Mouse (Mus musculus): ENCODE measurements at regions not wholly inside any gene's neighbourhood (a gene's known extent, or its start where the extent isn't known, plus 50 kb on each side); places are given as distances from the start of the nearest gene placed in this dataset.

GRCm38 (mm10) chr5:77594719-77595118 lies 186.9 kb upstream of the Igfbp7 start:
- H3K27me3 ChIP-seq = no peaks in the 10 kb centered on the region
- no peaks in the 10 kb centered on the region for H3K9me3 ChIP-seq (replicated peaks)
- WGBS (ENCODE audit: insufficient replicate concordance) = 68% methylated on average over 4 of the region's 4 CpGs
- H3K27ac ChIP-seq (replicated peaks) = no peak overlapping the region
- no peak for ATAC-seq (ENCODE audit: insufficient read depth)
- H3K4me2 ChIP-seq = no peak overlapping the region
- H3K36me3 ChIP-seq (replicated peaks) = no peaks in the 10 kb centered on the region
- no peak overlapping the region for H3K4me3 ChIP-seq (replicated peaks)
- no peak overlapping the region for H3K9ac ChIP-seq
- H3K4me1 ChIP-seq (replicated peaks) = no peaks in the 10 kb centered on the region

- no peak overlapping the region for H3K4me3 ChIP-seq (replicated peaks)
- ATAC-seq (ENCODE audit: insufficient read depth) = no peak
- H3K4me1 ChIP-seq (replicated peaks) = no peaks in the 10 kb centered on the region
- no peaks in the 10 kb centered on the region for H3K27me3 ChIP-seq
- no peak overlapping the region for H3K4me2 ChIP-seq
- 51% methylated on average over 3 of the region's 3 CpGs for WGBS (ENCODE audit: insufficient replicate concordance)
- no peak overlapping the region for H3K27ac ChIP-seq (replicated peaks)
- no peaks in the 10 kb centered on the region for H3K9me3 ChIP-seq (replicated peaks)
- no peak overlapping the region for H3K9ac ChIP-seq
- H3K36me3 ChIP-seq (replicated peaks) = no peaks in the 10 kb centered on the region
Observed at GRCm38 (mm10) chr5:77589252-77589651, 181.4 kb upstream of the Igfbp7 start.

GRCm38 (mm10) chr5:77581702-77582101 lies 173.9 kb upstream of the Igfbp7 start:
- no peak for ATAC-seq (ENCODE audit: insufficient read depth)
- 58% methylated on average over 6 of the region's 6 CpGs for WGBS (ENCODE audit: insufficient replicate concordance)
- H3K27ac ChIP-seq (replicated peaks) = no peak overlapping the region
- no peaks in the 10 kb centered on the region for H3K9me3 ChIP-seq (replicated peaks)
- H3K36me3 ChIP-seq (replicated peaks) = no peaks in the 10 kb centered on the region
- no peak overlapping the region for H3K9ac ChIP-seq
- no peak overlapping the region for H3K4me3 ChIP-seq (replicated peaks)
- no peak overlapping the region for H3K4me2 ChIP-seq
- no peaks in the 10 kb centered on the region for H3K4me1 ChIP-seq (replicated peaks)
- H3K27me3 ChIP-seq = no peaks in the 10 kb centered on the region

- no peaks in the 10 kb centered on the region for H3K9me3 ChIP-seq (replicated peaks)
- no peak overlapping the region for H3K27ac ChIP-seq (replicated peaks)
- no peaks in the 10 kb centered on the region for H3K4me1 ChIP-seq (replicated peaks)
- no peak overlapping the region for H3K4me2 ChIP-seq
- no peak overlapping the region for H3K4me3 ChIP-seq (replicated peaks)
- no peaks in the 10 kb centered on the region for H3K27me3 ChIP-seq
- H3K36me3 ChIP-seq (replicated peaks) = no peaks in the 10 kb centered on the region
- no peak overlapping the region for H3K9ac ChIP-seq
- no peak for ATAC-seq (ENCODE audit: insufficient read depth)
- 39% methylated on average over 6 of the region's 6 CpGs for WGBS (ENCODE audit: insufficient replicate concordance)
Observed at GRCm38 (mm10) chr5:77581106-77581638, 173.3 kb upstream of the Igfbp7 start.

GRCm38 (mm10) chr5:77579826-77580745 lies 172.2 kb upstream of the Igfbp7 start:
- WGBS (ENCODE audit: insufficient replicate concordance) = 48% methylated on average over 20 of the region's 20 CpGs

GRCm38 (mm10) chr5:77576881-77577280 lies 169.0 kb upstream of the Igfbp7 start:
- no peak overlapping the region for H3K4me2 ChIP-seq
- no peaks in the 10 kb centered on the region for H3K4me1 ChIP-seq (replicated peaks)
- H3K27me3 ChIP-seq = no peaks in the 10 kb centered on the region
- no peaks in the 10 kb centered on the region for H3K36me3 ChIP-seq (replicated peaks)
- no peak for ATAC-seq (ENCODE audit: insufficient read depth)
- 51% methylated on average over 5 of the region's 5 CpGs for WGBS (ENCODE audit: insufficient replicate concordance)
- no peak overlapping the region for H3K4me3 ChIP-seq (replicated peaks)
- H3K9me3 ChIP-seq (replicated peaks) = no peaks in the 10 kb centered on the region
- no peak overlapping the region for H3K9ac ChIP-seq
- no peak overlapping the region for H3K27ac ChIP-seq (replicated peaks)

More at GRCm38 (mm10) chr5:77579826-77580745, 172.2 kb upstream of the Igfbp7 start:
- no peaks in the 10 kb centered on the region for H3K27me3 ChIP-seq
- H3K4me1 ChIP-seq (replicated peaks) = no peaks in the 10 kb centered on the region
- no peaks in the 10 kb centered on the region for H3K36me3 ChIP-seq (replicated peaks)
- H3K9ac ChIP-seq = no peak overlapping the region
- H3K4me2 ChIP-seq = no peak overlapping the region
- no peak overlapping the region for H3K27ac ChIP-seq (replicated peaks)
- H3K4me3 ChIP-seq (replicated peaks) = no peak overlapping the region
- no peak for ATAC-seq (ENCODE audit: insufficient read depth)
- no peaks in the 10 kb centered on the region for H3K9me3 ChIP-seq (replicated peaks)

- no peak overlapping the region for H3K9ac ChIP-seq
- ATAC-seq (ENCODE audit: insufficient read depth) = no peak
- no peak overlapping the region for H3K27ac ChIP-seq (replicated peaks)
- 73% methylated on average over 8 of the region's 8 CpGs for WGBS (ENCODE audit: insufficient replicate concordance)
- no peaks in the 10 kb centered on the region for H3K36me3 ChIP-seq (replicated peaks)
- H3K4me2 ChIP-seq = no peak overlapping the region
- H3K4me3 ChIP-seq (replicated peaks) = no peak overlapping the region
- H3K4me1 ChIP-seq (replicated peaks) = no peaks in the 10 kb centered on the region
- H3K9me3 ChIP-seq (replicated peaks) = no peaks in the 10 kb centered on the region
- H3K27me3 ChIP-seq = no peaks in the 10 kb centered on the region
Observed at GRCm38 (mm10) chr5:77575780-77576179, 167.9 kb upstream of the Igfbp7 start.

GRCm38 (mm10) chr5:77570364-77570763 lies 162.5 kb upstream of the Igfbp7 start:
- 64% methylated on average over 9 of the region's 9 CpGs for WGBS (ENCODE audit: insufficient replicate concordance)
- H3K4me3 ChIP-seq (replicated peaks) = no peak overlapping the region
- no peaks in the 10 kb centered on the region for H3K9me3 ChIP-seq (replicated peaks)
- no peak overlapping the region for H3K9ac ChIP-seq
- no peak overlapping the region for H3K4me2 ChIP-seq
- no peaks in the 10 kb centered on the region for H3K27me3 ChIP-seq
- H3K27ac ChIP-seq (replicated peaks) = no peak overlapping the region
- ATAC-seq (ENCODE audit: insufficient read depth) = no peak
- H3K36me3 ChIP-seq (replicated peaks) = no peaks in the 10 kb centered on the region
- H3K4me1 ChIP-seq (replicated peaks) = no peaks in the 10 kb centered on the region

GRCm38 (mm10) chr5:77568121-77568520 lies 160.3 kb upstream of the Igfbp7 start:
- H3K9me3 ChIP-seq (replicated peaks) = no peaks in the 10 kb centered on the region
- H3K4me1 ChIP-seq (replicated peaks) = no peaks in the 10 kb centered on the region
- no peak overlapping the region for H3K27ac ChIP-seq (replicated peaks)
- no peaks in the 10 kb centered on the region for H3K27me3 ChIP-seq
- H3K4me2 ChIP-seq = no peak overlapping the region
- H3K9ac ChIP-seq = no peak overlapping the region
- whole genome bisulfite sequencing (ENCODE audit: insufficient replicate concordance) = 47% methylated on average over 5 of the region's 5 CpGs
- ATAC-seq (ENCODE audit: insufficient read depth) = no peak
- H3K36me3 ChIP-seq (replicated peaks) = no peaks in the 10 kb centered on the region
- H3K4me3 ChIP-seq (replicated peaks) = no peak overlapping the region

- WGBS (ENCODE audit: insufficient replicate concordance) = 63% methylated on average over 5 of the region's 5 CpGs
- Histone ChIP-seq H3K36me3 (replicated peaks) (no peaks in the 10 kb centered on the region), H3K9me3 (replicated peaks) (no peaks in the 10 kb centered on the region), H3K27me3 (no peaks in the 10 kb centered on the region), H3K27ac (replicated peaks) (no peak overlapping the region), H3K9ac (no peak overlapping the region), H3K4me3 (replicated peaks) (no peak overlapping the region), H3K4me2 (no peak overlapping the region), H3K4me1 (replicated peaks) (no peaks in the 10 kb centered on the region)
- no peak for ATAC-seq (ENCODE audit: insufficient read depth)
Observed at GRCm38 (mm10) chr5:77552580-77552979, 144.7 kb upstream of the Igfbp7 start.

- Histone ChIP-seq H3K36me3 (replicated peaks) (no peaks in the 10 kb centered on the region), H3K4me3 (replicated peaks) (no peak overlapping the region), H3K4me1 (replicated peaks) (no peaks in the 10 kb centered on the region), H3K4me2 (no peak overlapping the region), H3K27me3 (no peaks in the 10 kb centered on the region), H3K9me3 (replicated peaks) (no peaks in the 10 kb centered on the region), H3K9ac (no peak overlapping the region), H3K27ac (replicated peaks) (no peak overlapping the region)
- 64% methylated on average over 7 of the region's 7 CpGs for WGBS (ENCODE audit: insufficient replicate concordance)
- no peak for ATAC-seq (ENCODE audit: insufficient read depth)
Observed at GRCm38 (mm10) chr5:77552081-77552480, 144.2 kb upstream of the Igfbp7 start.

Data from liver, embryonic 15.5 days (tissue).